Mouse (Mus musculus) thymus, adult 2 months (tissue): ENCODE results near the gene Rpsa. TPM values are rescaled to one million over a fixed set of nuclear protein-coding genes. Genes with fewer than 3 reads are reported as not detected.

Experiments used
- DNase-seq: peaks from one replicate; pipeline ENCODE4 v3.0.0; 2021
- H3K27ac ChIP-seq: fragments of 200-500 bp; 2 replicates; pipeline ENCODE4 v1.5.1; 2012; ENCODE audit warnings: low read length, control low read depth; ENCODE audit not compliant: control insufficient read depth, insufficient read depth
- H3K27me3 ChIP-seq: fragments of 200-500 bp; 2 replicates; pipeline ENCODE4 v1.6.1; 2012; ENCODE audit warnings: mild to moderate bottlenecking, low read length, moderate library complexity, mixed read lengths; ENCODE audit not compliant: control insufficient read depth, insufficient read depth
- H3K36me3 ChIP-seq: fragments of 200-500 bp; 2 replicates; pipeline ENCODE4 v1.6.1; 2012; ENCODE audit warnings: mild to moderate bottlenecking, low read length, moderate library complexity; ENCODE audit not compliant: control insufficient read depth, insufficient read depth
- H3K4me1 ChIP-seq: fragments of 200-500 bp; replicated peaks from 2 replicates; pipeline ENCODE4 v1.6.1; 2012; ENCODE audit warnings: low read length; ENCODE audit not compliant: control insufficient read depth, insufficient read depth
- H3K4me3 ChIP-seq: fragments of 200-500 bp; 2 replicates; pipeline ENCODE4 v1.5.1; 2012; ENCODE audit warnings: mild to moderate bottlenecking, low read length, control low read depth, moderate library complexity; ENCODE audit not compliant: control insufficient read depth, insufficient read depth
- CTCF ChIP-seq: fragments of 200-500 bp; IDR thresholded peaks from 2 replicates; pipeline ENCODE4 v1.5.1; 2012; ENCODE audit warnings: mild to moderate bottlenecking, control low read depth, low read length, moderate library complexity, borderline replicate concordance; ENCODE audit not compliant: control insufficient read depth, poor library complexity, insufficient read depth; ENCODE audit errors: extremely low read depth
- POLR2A ChIP-seq: fragments of 200-500 bp; IDR thresholded peaks from 2 replicates; pipeline ENCODE4 v1.6.1; 2012; ENCODE audit warnings: mild to moderate bottlenecking, low read length, control low read depth, moderate library complexity; ENCODE audit not compliant: control insufficient read depth, poor library complexity, insufficient read depth; ENCODE audit errors: extremely low read depth
- WGBS: fragments of 180-500 bp; shearing (Covaris S2); methylation state at CpG from one replicate; pipeline ENCODE4 v1.1.7; 2018; 5-methylcytosine and 5-hydroxymethylcytosine counted together
- polyA plus RNA-seq: library from polyadenylated mRNA; depleted of rRNA; stranded (reverse); fragments of >200 nt; gene quantifications from 2 replicates; pipeline ENCODE4 v1.2.3, GENCODE M21; 2012

The Rpsa gene
- polyA plus RNA-seq, 1 experiment = 5,416 TPM

DNA sequence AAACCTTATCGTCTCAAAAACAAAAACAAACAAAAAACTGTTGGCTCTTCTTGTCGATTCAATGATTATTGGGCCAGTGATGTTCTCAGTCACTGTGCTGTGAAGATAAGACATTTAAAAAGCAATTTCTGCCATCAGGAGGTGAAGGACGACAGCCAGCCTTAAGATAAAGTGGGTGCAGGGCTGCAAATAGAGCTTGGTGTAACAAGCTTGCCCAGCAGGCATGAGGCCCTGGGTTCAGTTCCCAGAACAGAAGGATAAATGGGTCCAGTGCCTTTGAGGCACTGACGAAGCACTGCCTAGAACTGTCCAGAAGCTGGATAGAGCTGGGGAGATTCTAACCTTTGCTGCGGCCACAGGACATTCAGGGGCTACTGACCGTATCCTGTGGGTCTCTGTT is 15.0 kb upstream of the Rpsa start:
- 98% methylated on average over 6 of the region's 6 CpGs for WGBS
- DNase-seq = no peak
- H3K4me3 ChIP-seq = no peak overlapping the region

DNA sequence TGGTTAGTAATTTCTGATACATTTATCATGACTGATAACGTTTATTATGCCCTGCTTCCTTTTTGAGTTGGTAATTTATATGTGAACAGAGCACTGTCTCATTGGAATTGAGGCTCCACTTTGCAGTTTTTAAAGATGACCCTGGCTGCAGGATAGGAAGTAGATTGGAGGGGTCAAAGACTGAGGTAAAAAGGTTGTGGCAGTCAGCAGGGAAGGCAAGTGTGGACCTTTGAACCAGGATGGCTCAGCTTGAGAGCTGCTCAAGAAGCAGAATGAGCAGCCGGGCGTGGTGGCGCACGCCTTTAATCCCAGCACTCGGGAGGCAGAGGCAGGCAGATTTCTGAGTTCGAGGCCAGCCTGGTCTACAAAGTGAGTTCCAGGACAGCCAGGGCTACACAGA is 14.0 kb upstream of the Rpsa start:
- H3K4me3 ChIP-seq = no peak overlapping the region
- DNase-seq = no peak
- no peak overlapping the region for H3K27ac ChIP-seq
- TF ChIP-seq CTCF (no peak), POLR2A (no peak)
- 96% methylated on average over 7 of the region's 7 CpGs for WGBS
- H3K27me3 ChIP-seq = no peaks in the 10 kb centered on the region
- H3K4me1 ChIP-seq = peaks cover 9% of the 10 kb centered on the region
- peaks cover 9% of the 10 kb centered on the region; the same call in 1 of the 2 replicates for H3K36me3 ChIP-seq

More for the DNA sequence above, 15.0 kb upstream of the Rpsa start:
- no peaks in the 10 kb centered on the region for H3K27me3 ChIP-seq
- TF ChIP-seq CTCF (no peak), POLR2A (no peak)
- H3K4me1 ChIP-seq = peaks cover 9% of the 10 kb centered on the region
- no peak overlapping the region for H3K27ac ChIP-seq
- H3K36me3 ChIP-seq = peaks cover 5% of the 10 kb centered on the region; the same call in 1 of the 2 replicates

GRCm38 (mm10) chr9:120114051-120114788 is 13.3 kb upstream of the Rpsa start:
- no peak overlapping the region for H3K27ac ChIP-seq
- H3K4me3 ChIP-seq = no peak overlapping the region
- 95% methylated on average over 17 of the region's 17 CpGs for WGBS

DNA sequence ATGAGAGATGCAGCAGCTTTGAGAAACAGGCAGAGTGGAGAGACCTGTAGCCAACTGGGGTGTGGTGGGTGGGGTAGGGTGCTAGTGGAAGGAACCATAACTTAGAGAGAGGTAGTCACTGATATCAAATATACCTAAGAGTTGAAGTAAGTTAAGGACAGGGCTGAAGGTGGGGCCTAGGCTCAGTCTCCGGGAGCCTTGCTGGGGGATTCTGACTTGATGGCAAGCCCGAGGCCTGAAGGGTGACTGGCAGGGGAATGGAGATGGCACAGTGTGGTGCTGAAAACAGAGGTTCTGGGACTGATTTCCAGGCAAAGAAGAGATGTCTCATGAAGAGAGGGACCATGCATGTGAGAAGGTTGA is 12.7 kb upstream of the Rpsa start:
- H3K27me3 ChIP-seq = no peaks in the 10 kb centered on the region
- no peak overlapping the region for H3K4me3 ChIP-seq
- peaks cover 9% of the 10 kb centered on the region for H3K4me1 ChIP-seq
- WGBS = 96% methylated on average over 2 of the region's 2 CpGs
- DNase-seq = no peak
- H3K27ac ChIP-seq = no peak overlapping the region; the same call in 1 of the 2 replicates
- TF ChIP-seq POLR2A = no peak
- TF ChIP-seq CTCF = no peak
- H3K36me3 ChIP-seq = peaks cover 9% of the 10 kb centered on the region; the same call in 1 of the 2 replicates

More at GRCm38 (mm10) chr9:120114051-120114788, 13.3 kb upstream of the Rpsa start:
- Histone ChIP-seq H3K27me3 (no peaks in the 10 kb centered on the region), H3K36me3 (peaks cover 9% of the 10 kb centered on the region; the same call in 1 of the 2 replicates), H3K4me1 (peaks cover 9% of the 10 kb centered on the region)
- no peak for DNase-seq
- TF ChIP-seq CTCF = no peak

DNA sequence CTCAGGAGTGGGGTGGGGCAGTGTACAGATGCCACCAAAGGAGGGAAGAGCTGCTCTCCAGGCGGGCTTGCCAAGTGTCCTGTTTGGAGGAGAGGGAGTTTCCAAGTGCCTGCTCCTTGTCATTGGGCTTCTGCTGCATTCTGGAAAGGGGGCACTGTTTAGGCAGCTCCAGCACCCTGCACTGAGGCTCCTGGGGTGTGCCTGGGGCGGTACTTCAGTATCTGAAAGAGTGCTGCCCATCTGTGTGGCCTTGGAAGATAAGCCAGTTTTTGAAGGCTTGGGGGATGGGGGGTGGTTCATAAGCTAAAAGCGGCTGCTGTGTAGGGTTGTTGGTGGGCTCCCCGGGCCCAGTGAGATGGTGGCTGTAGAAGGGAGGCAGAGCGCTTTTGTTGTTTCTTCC is 11.9 kb upstream of the Rpsa start:
- no peaks in the 10 kb centered on the region for H3K27me3 ChIP-seq
- no peak for TF ChIP-seq CTCF
- no peak for TF ChIP-seq POLR2A
- no peak overlapping the region for H3K27ac ChIP-seq
- no peak for DNase-seq
- H3K4me1 ChIP-seq = peaks cover 9% of the 10 kb centered on the region
- H3K36me3 ChIP-seq = peaks cover 15% of the 10 kb centered on the region; the same call in 1 of the 2 replicates
- 82% methylated on average over 5 of the region's 5 CpGs for WGBS
- H3K4me3 ChIP-seq = no peak overlapping the region

DNA sequence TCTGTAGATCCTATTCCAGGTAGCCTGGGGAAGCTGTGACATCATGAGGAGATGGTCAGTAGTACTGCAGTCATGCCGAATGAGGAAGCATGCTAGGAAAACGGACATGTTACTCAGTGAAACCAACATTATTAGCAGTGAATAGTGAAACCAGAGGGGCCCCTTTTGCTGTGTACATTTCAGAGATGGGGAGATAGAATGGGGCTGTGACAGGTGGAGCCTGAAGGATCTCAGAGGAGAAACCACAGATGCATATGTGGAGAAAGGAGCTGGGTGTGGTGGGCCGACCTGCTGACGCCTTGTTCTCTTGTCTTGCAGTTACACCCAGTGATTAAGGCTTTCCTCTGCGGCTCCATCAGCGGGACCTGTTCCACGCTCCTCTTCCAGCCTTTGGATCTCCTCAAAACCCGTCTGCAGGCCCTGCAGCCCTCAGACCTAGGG is 11.3 kb upstream of the Rpsa start:
- WGBS = 59% methylated on average over 8 of the region's 8 CpGs
- Histone ChIP-seq H3K36me3 (peaks cover 15% of the 10 kb centered on the region; the same call in 1 of the 2 replicates), H3K27me3 (no peaks in the 10 kb centered on the region), H3K27ac (no peak overlapping the region), H3K4me1 (peaks cover 8% of the 10 kb centered on the region), H3K4me3 (no peak overlapping the region)
- DNase-seq = no peak
- TF ChIP-seq CTCF (no peak), POLR2A (no peak)
